Mouse (Mus musculus): Measurements from ENCODE around the gene Gpr107. TPM values are rescaled to one million over a fixed set of nuclear protein-coding genes. Genes with fewer than 3 reads are reported as not detected.

The Gpr107 gene
- total and polyA plus RNA-seq, 2 experiments from 2014 or later: 31.9 to 49.3 TPM

- Histone ChIP-seq H3K9ac (replicated peaks; ENCODE audit: low read length) (no peak overlapping the region), H3K4me3 (ENCODE audit: low read length) (no peak overlapping the region), H3K36me3 (ENCODE audit: insufficient read depth, low read length) (no peaks in the 10 kb centered on the region), H3K4me2 (ENCODE audit: low read depth, low read length) (no peak overlapping the region), H3K27me3 (ENCODE audit: insufficient read depth, low read length) (no peaks in the 10 kb centered on the region), H3K27ac (no peak overlapping the region), H3K9me3 (ENCODE audit: low read length) (no peaks in the 10 kb centered on the region), H3K4me1 (ENCODE audit: insufficient read depth, low read length) (peaks cover 18% of the 10 kb centered on the region)
- DNase-seq (ENCODE audit: low spot score): no peak
- 75% methylated on average over 12 of the region's 12 CpGs for WGBS
- no peak for TF ChIP-seq CTCF (IDR thresholded peaks at IDR 0.05; ENCODE audit: low read depth)
- ATAC-seq: no peak
These were observed 42.1 kb upstream of the Gpr107 start for GRCm38 (mm10) chr2:31109960-31110548.

DNA sequence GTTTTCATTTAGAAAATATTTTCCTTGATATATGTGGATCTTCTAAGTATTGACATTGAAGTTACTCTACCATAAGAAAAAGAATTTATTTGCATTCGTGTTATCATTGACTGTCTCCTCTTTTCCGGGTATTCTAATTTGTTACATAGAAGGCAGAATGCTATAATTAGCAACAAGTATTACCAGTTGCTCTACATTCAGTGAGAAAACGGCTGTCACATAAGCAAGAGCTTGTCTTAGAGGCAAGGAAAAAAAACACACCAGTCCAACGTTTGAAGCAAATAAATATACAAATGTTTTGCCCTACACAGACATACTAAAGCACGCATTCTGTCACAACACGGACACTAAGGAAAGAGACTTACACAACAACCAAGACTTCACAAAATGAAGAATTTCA, 40.4 kb upstream of the Gpr107 start:
- no peaks in the 10 kb centered on the region for H3K36me3 ChIP-seq (ENCODE audit: insufficient read depth, low read length)
- WGBS: 79% methylated on average over 6 of the region's 6 CpGs
- H3K9me3 ChIP-seq (ENCODE audit: low read length): no peaks in the 10 kb centered on the region
- no peak overlapping the region for H3K4me2 ChIP-seq (ENCODE audit: low read depth, low read length)
- H3K4me1 ChIP-seq (ENCODE audit: insufficient read depth, low read length): peaks cover 14% of the 10 kb centered on the region
- no peak for DNase-seq (ENCODE audit: low spot score)
- no peak overlapping the region for H3K9ac ChIP-seq (replicated peaks; ENCODE audit: low read length)
- H3K4me3 ChIP-seq (ENCODE audit: low read length): no peak overlapping the region
- H3K27me3 ChIP-seq (ENCODE audit: insufficient read depth, low read length): no peaks in the 10 kb centered on the region
- no peak for TF ChIP-seq CTCF (IDR thresholded peaks at IDR 0.05; ENCODE audit: low read depth)
- H3K27ac ChIP-seq: no peak overlapping the region
- no peak for ATAC-seq

GRCm38 (mm10) chr2:31114205-31114604, 37.9 kb upstream of the Gpr107 start:
- WGBS: 100% methylated on average over 2 of the region's 2 CpGs
- Histone ChIP-seq H3K27ac (no peak overlapping the region), H3K27me3 (ENCODE audit: insufficient read depth, low read length) (no peaks in the 10 kb centered on the region), H3K36me3 (ENCODE audit: insufficient read depth, low read length) (no peaks in the 10 kb centered on the region), H3K4me1 (ENCODE audit: insufficient read depth, low read length) (no peaks in the 10 kb centered on the region), H3K4me2 (ENCODE audit: low read depth, low read length) (no peak overlapping the region), H3K9ac (replicated peaks; ENCODE audit: low read length) (no peak overlapping the region), H3K9me3 (ENCODE audit: low read length) (no peaks in the 10 kb centered on the region), H3K4me3 (ENCODE audit: low read length) (no peak overlapping the region)
- no peak for TF ChIP-seq CTCF (IDR thresholded peaks at IDR 0.05; ENCODE audit: low read depth)
- DNase-seq (ENCODE audit: low spot score) (no peak), ATAC-seq (no peak)

DNA sequence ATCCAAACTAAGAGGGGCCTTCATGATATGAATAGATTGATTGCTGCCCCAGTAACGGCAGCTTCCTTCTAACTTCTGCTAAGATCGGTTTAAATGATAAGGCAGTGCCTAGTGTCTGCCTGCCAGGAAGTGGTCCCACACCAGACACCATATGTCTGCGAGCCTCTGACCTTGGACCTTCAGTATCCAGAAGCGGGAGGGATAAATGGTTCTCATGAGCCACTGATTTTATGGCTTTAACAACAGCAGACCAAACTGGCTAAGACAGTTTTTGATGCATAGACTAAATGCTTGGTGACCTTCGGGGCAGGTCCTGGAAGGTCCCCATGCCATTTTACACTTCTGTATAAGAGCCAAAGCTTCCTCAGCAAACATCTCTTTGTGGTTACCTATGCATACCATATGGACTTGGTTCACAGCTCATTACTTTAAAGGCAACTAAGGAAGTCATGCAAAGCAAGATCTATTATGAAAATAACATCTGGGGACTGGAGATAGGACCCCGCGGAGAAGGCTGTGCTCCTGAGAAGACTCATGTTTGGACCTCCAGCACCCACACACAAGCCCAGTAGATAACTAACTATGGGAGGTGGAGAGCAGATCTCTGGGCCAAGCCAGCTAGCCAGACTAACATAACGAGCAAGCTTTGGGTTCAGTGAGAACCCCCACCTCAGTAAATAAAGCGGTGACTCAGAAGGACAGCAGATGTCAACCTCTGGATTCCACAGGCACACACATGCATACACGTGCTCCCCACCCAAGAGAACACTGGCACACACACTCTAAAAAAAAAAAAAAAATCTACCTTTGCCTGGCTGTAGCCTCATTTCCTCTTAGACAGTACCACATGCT, 36.8 kb upstream of the Gpr107 start:
- H3K9ac ChIP-seq (replicated peaks; ENCODE audit: low read length): no peak overlapping the region
- H3K27me3 ChIP-seq (ENCODE audit: insufficient read depth, low read length): no peaks in the 10 kb centered on the region
- WGBS: 74% methylated on average over 10 of the region's 10 CpGs
- DNase-seq (ENCODE audit: low spot score) (no peak), ATAC-seq (no peak)
- no peaks in the 10 kb centered on the region for H3K36me3 ChIP-seq (ENCODE audit: insufficient read depth, low read length)
- no peaks in the 10 kb centered on the region for H3K4me1 ChIP-seq (ENCODE audit: insufficient read depth, low read length)
- no peak overlapping the region for H3K4me2 ChIP-seq (ENCODE audit: low read depth, low read length)
- TF ChIP-seq CTCF (IDR thresholded peaks at IDR 0.05; ENCODE audit: low read depth): no peak
- no peak overlapping the region for H3K27ac ChIP-seq
- no peaks in the 10 kb centered on the region for H3K9me3 ChIP-seq (ENCODE audit: low read length)
- H3K4me3 ChIP-seq (ENCODE audit: low read length): no peak overlapping the region

GRCm38 (mm10) chr2:31115943-31116731, 36.0 kb upstream of the Gpr107 start:
- Histone ChIP-seq H3K27me3 (ENCODE audit: insufficient read depth, low read length) (no peaks in the 10 kb centered on the region), H3K4me2 (ENCODE audit: low read depth, low read length) (no peak overlapping the region), H3K4me1 (ENCODE audit: insufficient read depth, low read length) (no peaks in the 10 kb centered on the region), H3K4me3 (ENCODE audit: low read length) (no peak overlapping the region), H3K9ac (replicated peaks; ENCODE audit: low read length) (no peak overlapping the region), H3K9me3 (ENCODE audit: low read length) (no peaks in the 10 kb centered on the region), H3K36me3 (ENCODE audit: insufficient read depth, low read length) (no peaks in the 10 kb centered on the region), H3K27ac (peak overlapping the region; percentile 1; the same call in 1 of the 2 replicates)
- ATAC-seq: peak; percentile 19; the same call in 1 of the 2 replicates
- no peak for TF ChIP-seq CTCF (IDR thresholded peaks at IDR 0.05; ENCODE audit: low read depth)
- 61% methylated on average over 10 of the region's 10 CpGs for WGBS
- no peak for DNase-seq (ENCODE audit: low spot score)

DNA sequence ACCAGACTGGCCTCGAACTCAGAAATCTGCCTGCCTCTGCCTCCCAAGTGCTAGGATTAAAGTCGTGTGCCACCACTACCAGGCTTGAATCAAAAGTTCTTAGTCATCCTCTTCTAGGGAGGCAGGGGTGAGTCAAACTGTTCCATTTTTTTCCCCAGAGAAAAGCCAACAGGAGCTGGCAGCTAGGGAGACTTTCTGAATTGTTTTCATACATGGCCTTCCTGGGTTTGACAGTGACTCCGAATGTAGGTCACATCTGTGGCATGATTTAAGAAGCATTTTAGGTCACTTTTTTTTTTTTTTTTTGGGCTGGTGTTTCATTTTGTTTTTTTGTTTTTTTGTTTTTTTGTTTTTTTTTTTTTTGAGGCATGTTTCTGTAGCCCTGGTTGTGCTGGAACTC, 33.9 kb upstream of the Gpr107 start:
- no peaks in the 10 kb centered on the region for H3K36me3 ChIP-seq (ENCODE audit: insufficient read depth, low read length)
- no peak overlapping the region for H3K27ac ChIP-seq
- H3K4me1 ChIP-seq (ENCODE audit: insufficient read depth, low read length): no peaks in the 10 kb centered on the region
- WGBS: 87% methylated on average over 3 of the region's 3 CpGs
- H3K9me3 ChIP-seq (ENCODE audit: low read length): no peaks in the 10 kb centered on the region
- H3K27me3 ChIP-seq (ENCODE audit: insufficient read depth, low read length): no peaks in the 10 kb centered on the region
- no peak for ATAC-seq
- DNase-seq (ENCODE audit: low spot score): no peak
- H3K9ac ChIP-seq (replicated peaks; ENCODE audit: low read length): no peak overlapping the region
- TF ChIP-seq CTCF (IDR thresholded peaks at IDR 0.05; ENCODE audit: low read depth): no peak
- H3K4me2 ChIP-seq (ENCODE audit: low read depth, low read length): no peak overlapping the region
- no peak overlapping the region for H3K4me3 ChIP-seq (ENCODE audit: low read length)
